Mouse (Mus musculus) kidney, postnatal 10 days (tissue): ENCODE results near the gene Taf5.

Experiments used
- DNase-seq: peaks from one replicate; pipeline ENCODE4 v3.0.0; 2021; ENCODE audit warnings: mixed read lengths

The Taf5 gene

DNA sequence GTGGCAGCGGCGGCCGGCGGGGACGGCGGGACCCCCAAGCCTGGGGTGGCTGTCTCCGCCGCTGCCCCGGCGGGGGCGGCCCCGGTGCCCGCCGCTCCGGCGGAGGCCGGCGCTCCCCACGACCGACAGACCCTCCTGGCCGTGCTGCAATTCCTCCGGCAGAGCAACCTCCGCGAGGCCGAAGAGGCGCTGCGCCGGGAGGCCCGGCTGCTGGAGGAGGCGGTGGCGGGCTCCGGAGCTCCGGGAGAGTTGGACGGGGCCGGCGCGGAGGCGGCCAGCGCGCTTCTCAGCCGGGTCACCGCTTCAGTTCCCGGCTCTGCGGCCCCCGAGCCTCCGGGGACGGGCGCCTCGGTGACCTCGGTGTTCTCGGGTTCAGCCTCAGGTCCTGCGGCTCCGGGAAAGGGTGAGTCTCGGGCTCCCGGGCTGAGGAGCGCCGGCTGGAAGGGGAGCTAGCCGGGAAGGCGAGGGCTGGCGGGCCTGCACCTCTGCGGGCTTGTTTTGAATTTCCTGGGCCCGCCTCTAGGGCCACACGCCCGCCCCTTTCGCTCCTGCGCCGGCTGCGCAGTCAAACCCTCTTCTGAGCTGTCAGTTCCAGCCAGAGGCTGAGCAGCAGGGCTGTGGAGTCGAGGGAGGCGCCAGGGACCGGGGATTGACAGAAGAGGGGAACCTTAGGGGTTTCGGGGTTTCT lies 522 bp downstream of the Taf5 start:
- DNase-seq: peak; percentile 91

DNA sequence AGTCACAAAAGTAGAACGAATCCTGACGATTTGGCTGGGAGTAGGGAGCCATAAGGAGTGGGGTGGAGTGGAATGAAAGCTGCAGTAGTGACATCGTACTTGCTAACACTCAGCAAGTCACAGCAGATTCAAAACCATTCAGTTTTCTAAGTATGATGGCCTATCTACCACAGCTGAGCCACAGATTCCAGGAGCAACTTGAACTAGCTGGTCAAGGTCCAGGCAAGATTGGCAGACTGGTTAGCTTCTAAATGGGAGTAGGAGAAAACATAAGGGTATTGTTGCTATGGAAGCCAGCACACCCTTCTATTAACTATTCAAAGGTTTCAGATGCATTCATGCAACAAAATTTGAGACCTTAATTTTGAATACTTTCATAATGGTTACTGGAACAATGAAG lies 20.7 kb downstream of the Taf5 start:
- peak; percentile 32 for DNase-seq

DNA sequence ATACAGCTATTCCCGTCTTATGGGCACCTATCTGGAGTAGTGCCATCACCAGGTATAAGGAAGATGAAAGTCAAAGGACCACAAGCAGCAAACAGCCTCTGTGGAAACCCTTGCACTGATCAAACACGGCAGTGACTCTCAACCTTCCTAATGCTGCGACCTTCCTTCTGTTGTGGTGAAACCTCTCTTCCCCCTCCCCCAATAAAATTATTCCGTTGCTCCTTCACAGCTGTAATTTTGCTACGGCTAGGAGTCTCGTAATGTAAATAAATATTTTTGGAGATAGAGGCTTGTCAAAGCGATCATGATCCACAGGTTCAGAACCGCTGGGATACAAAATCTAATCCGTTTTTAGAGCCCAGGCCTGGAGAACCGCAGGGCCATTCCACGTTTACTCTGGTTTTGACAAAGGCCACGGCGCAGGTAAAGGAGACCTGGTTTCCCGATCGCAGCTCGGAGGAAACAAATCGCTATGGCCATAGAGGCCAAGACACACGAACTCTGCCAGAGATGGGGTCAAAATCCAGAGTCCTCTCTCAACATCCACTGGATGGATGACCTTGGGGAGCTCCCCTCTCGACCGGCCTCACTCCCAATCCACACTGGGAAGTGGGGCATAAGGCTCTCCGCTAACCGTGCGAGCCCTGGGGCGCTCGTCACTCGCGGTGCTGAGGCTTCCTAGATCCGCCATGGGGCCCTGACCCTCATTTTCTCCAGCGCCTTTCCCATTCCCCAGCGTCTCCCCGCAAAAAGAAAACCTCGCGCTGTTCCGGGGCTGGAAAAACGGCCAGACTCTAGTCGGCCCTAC lies 22.4 kb downstream of the Taf5 start:
- DNase-seq: no peak

DNA sequence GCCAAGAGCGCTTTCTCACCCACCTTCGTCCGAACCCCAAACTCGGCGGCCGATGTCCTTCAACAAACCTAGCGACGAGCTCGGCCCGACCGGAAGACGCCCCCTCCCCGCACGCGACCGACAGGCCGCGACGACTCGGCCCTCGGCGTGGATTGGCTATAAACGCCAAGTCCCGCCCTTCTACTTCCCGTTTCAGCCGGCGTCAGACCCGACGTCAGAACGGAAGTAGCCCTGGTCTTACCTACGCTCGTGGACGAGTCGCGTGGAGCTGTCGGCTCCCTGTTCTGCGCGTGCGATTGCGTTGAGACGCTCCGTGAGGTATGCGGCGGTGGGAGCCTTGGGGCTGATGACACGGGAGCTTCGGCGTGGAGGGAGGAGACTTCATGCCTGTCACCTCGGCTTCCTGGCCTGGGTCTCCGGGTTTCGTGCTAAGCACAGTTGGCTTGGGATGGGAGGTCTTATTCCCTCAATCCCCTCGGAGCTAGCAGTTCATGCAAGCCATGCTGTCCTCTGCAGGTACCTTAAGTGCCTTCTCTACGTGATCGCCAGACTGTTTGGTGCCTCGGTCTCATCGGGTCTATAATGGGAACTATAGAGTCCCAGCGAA lies 23.1 kb downstream of the Taf5 start, which contains the start of the genes Usmg5 and Pdcd11:
Gene Usmg5 (minus strand): TSS at position 98 of the 607 bp plus-strand sequence.
Gene Pdcd11 (plus strand): TSS at position 219 of the 607 bp plus-strand sequence.
- peak; percentile 98 for DNase-seq

DNA sequence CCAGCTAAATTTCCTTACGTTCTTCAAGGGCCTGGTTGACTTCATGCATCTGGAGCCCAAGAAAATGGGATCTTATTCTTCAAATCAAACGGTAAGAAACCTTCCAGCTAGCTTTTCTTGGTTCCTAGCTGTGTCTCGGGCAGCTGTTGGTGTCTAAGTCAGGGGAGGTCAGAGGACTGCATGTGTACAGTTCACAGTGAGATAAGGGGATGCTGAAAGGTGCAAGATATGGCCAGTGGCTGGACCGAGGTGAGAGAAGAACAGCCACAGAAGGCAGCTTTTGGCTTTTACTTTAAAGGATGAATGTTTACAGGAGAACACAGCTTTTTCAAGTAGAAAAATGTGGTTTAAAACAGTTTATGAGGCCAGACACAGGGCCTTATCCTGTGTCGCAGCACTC lies 33.5 kb downstream of the Taf5 start:
- DNase-seq: no peak

DNA sequence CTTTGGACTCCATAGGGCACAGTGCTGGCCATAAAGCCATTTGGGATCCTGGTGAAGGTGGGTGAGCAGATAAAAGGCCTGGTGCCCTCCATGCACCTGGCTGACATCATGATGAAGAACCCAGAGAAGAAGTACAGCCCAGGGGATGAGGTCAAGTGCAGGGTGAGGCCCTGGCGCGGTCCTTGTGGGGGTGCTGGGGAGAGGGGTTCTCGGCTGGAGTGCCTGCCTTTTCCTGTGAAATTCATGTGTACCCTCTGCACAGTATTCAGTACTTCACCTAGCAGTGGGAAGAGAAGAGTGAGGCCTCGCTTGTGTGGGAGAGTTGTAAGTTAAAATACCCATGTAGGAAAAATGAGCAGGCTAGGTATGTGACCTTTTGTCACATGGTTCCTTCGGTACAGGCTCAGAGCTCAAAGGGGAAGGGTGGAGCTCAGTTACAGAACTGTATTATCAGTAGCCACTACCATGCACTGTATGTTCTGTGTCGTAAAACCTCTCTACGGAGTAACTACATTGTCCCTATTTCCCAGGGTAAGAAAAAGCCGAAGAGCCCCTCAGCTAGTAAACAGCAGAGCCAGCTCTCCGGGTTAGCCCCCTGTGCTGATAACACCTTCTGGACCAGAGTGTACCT lies 37.2 kb downstream of the Taf5 start:
- DNase-seq: no peak

DNA sequence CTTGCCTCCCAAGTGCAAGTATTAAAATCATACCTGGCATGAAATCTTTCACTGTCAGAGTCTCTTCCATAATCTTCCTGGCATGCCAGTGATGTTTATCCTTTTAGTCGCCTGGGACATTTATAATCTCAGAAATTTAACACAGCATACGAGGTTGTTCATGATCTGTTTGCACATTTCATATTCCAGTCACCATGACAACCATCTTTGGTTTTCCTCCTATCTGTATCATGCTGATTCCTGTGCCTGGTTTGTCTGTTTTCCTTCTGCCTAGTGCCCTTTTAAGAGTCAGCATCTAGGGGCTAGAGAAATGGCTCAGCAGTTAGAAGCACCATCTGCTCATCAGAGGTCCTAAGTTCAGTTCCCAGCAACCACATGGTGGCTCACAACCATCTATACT lies 51.1 kb downstream of the Taf5 start:
- no peak for DNase-seq

DNA sequence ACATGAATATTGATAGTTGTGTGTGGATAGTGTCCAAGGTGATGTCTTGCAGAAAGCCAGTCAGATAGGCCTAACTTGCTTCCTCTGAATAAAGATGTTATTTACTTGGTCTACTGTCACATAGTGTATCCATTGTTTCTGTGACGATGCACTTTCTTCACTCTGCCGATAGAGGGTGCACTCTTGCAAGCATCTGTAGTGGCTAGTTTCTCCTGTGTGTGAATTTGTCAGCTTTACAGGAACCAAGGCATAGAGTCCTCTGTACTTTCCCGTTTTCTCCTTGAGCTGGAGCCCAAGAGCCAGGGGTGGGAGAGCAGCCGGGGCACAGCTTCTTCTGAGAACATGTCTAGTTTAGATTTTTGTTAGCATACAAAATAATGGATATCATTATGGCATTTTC lies 53.5 kb downstream of the Taf5 start:
- peak; percentile 36 for DNase-seq

DNA sequence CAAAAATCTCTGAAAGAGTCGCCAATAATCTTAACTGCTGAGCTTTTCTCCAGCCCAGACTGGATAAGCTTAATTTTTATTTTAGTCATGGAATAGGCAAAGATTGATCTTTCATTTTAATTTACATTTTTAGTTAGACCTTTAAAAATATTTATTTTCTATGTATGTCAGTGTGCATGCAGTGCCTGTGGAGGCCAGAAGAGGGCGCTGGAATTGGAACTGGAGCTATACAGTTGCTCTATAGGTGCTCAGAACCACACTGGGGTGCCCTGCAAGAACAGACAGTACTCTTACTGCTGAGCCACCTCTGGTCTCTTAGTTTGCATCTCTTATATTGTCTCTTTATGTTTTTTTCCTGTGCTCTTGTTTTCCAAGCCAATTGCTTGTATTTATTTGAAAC lies 55.3 kb downstream of the Taf5 start:
- DNase-seq: peak; percentile 67

DNA sequence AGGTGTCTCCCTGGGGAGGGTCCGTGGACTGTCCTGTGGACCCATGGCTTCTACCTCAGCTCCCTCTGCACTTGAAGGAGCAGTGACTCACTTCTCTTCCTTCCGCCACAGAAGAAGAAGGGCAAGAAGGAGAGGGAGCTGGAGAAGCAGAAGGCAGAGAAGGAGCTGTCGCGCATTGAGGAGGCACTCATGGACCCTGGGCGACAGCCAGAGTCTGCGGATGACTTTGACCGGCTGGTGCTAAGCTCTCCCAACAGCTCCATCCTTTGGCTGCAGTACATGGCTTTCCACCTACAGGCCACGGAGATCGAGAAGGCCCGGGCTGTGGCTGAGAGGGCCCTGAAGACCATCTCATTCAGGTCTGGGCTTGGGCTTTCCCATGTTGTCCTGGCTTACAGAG lies 60.6 kb downstream of the Taf5 start:
- no peak for DNase-seq

DNA sequence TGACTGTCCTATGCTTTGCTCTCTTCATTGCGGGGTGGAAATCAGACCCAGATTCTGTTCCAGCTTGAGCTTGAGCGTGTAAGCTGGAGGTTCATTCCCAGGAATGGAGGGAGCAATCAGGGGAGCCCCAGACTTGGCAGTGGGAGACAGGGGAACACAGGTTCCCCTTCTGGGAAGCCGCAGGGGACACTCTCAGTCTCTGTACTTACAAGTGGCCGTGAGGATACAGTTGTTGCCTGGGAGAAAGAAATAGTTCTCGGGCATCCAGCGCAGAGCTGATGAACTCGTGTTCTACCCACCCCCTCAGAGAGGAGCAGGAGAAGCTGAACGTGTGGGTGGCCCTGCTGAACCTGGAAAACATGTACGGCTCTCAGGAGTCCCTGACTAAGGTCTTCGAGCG lies 61.3 kb downstream of the Taf5 start:
- no peak for DNase-seq

DNA sequence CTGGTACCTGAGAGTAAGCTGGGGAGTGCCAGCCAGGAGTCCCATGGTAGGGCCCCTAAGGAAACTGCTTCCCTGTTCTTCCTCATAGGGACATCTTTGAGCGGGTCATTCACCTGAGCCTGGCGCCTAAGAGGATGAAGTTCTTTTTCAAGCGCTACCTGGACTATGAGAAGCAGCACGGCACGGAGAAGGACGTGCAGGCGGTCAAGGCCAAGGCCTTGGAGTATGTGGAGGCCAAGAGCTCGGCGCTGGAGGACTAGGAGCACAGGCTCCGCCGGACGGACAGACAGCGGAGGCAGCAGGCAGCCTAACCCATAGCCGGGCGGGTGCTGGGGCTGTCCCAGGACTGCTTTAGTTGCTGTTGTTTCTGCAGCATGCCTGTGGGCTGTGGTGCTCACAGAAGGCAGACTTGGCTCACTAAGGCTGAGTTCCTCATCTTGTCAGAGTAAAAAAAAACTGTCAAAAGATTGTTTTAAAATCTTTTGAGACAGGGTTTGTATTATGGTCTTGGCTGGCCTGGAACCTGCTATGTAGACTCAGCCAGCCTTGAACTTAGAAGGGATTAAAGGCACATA lies 63.1 kb downstream of the Taf5 start:
- DNase-seq: no peak
